Mouse (Mus musculus) kidney, adult 2 months (tissue): ENCODE data around the gene Corin. TPM values are rescaled to one million over a fixed set of nuclear protein-coding genes. Genes with fewer than 3 reads are reported as not detected.
A peak's percentile ranks its signal among the peaks of the same experiment; 100 is the strongest.

Experiments used
- DNase-seq: peaks from one replicate; pipeline ENCODE4 v3.0.0; 2021
- H3K27ac ChIP-seq: fragments of 200-500 bp; 2 replicates; pipeline ENCODE4 v1.5.1; 2012; ENCODE audit warnings: low read depth, low read length, control low read depth, inconsistent platforms; ENCODE audit not compliant: insufficient read depth
- H3K27me3 ChIP-seq: fragments of 200-500 bp; replicated peaks from 2 replicates; pipeline ENCODE4 v1.6.1; 2012; ENCODE audit warnings: mild to moderate bottlenecking, moderate library complexity, low read length, inconsistent platforms; ENCODE audit not compliant: control insufficient read depth, insufficient read depth
- H3K36me3 ChIP-seq: fragments of 200-500 bp; 2 replicates; pipeline ENCODE4 v1.6.1; 2012; ENCODE audit warnings: mild to moderate bottlenecking, moderate library complexity, low read length, inconsistent platforms; ENCODE audit not compliant: control insufficient read depth, insufficient read depth
- H3K4me1 ChIP-seq: fragments of 200-500 bp; 2 replicates; pipeline ENCODE4 v1.6.1; 2011; ENCODE audit warnings: low read length; ENCODE audit not compliant: control insufficient read depth, insufficient read depth
- H3K4me3 ChIP-seq: fragments of 200-500 bp; 2 replicates; pipeline ENCODE4 v1.5.1; 2011; ENCODE audit warnings: mild to moderate bottlenecking, low read depth, low read length, control low read depth; ENCODE audit not compliant: insufficient read depth
- CTCF ChIP-seq: fragments of 200-500 bp; conservative IDR thresholded peaks from 2 replicates; pipeline ENCODE4 v1.5.1; 2011; ENCODE audit warnings: low read depth, mild to moderate bottlenecking, control low read depth, low read length, moderate library complexity, mixed read lengths; ENCODE audit not compliant: insufficient read depth, insufficient read length
- POLR2A ChIP-seq: fragments of 200-500 bp; IDR thresholded peaks from one replicate; pipeline ENCODE4 v1.6.1; 2011; ENCODE audit warnings: low read depth, low read length, control low read depth
- WGBS: fragments of 180-500 bp; shearing (Covaris S2); methylation state at CpG from one replicate; pipeline ENCODE4 v1.1.7; 2018; 5-methylcytosine and 5-hydroxymethylcytosine counted together
- polyA plus RNA-seq: library from polyadenylated mRNA; depleted of rRNA; stranded (reverse); fragments of >200 nt; gene quantifications from 2 replicates; pipeline ENCODE4 v1.2.3, GENCODE M21; 2012

Gene Corin
- polyA plus RNA-seq, 1 experiment, result 5.0 TPM

DNA sequence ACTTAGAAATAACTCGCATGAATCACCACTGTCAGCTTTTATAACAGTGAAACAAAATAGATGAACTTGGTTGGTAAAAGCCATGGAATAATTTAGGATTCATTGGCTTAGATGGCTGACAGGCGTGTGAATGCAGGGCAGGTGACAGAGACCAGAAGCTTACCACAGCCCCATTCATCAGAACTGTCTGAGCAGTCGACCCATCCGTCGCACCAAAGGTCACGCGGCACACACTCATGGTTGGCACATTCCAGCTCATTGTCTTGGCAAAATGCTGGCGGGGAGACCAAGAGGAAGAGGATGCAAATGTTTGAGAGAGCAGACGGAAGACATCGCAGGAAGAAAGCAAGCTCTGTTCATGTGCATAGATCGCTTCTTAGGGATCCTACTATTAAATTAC is 173.6 kb downstream of the Corin start:
- Histone ChIP-seq H3K27ac (no peak overlapping the region), H3K4me1 (no peaks in the 10 kb centered on the region), H3K36me3 (no peaks in the 10 kb centered on the region), H3K27me3 (no peaks in the 10 kb centered on the region), H3K4me3 (no peak overlapping the region)
- TF ChIP-seq CTCF (no peak), POLR2A (no peak)
- DNase-seq, result no peak
- 73% methylated on average over 11 of the region's 11 CpGs for WGBS

DNA sequence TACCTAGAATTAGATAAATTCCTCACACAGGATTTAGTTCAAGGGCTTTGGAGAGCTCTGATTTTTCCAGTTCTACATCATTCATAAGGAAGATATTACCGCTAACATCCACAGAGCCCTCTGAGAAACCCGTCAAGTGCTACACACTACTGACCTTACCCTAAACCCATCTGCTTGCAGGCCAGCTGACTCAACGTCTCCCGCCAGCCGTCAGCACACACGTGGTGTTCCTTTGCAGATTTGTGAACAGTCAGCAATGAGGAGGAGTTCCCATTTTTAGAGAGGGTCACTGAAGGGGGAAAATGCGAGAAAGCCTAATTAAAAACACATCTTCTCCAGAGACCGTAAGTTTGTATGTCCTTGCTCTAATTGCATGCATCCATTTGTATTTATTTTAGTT is 174.8 kb downstream of the Corin start:
- Histone ChIP-seq H3K27ac (no peak overlapping the region), H3K4me3 (no peak overlapping the region), H3K27me3 (no peaks in the 10 kb centered on the region), H3K36me3 (no peaks in the 10 kb centered on the region), H3K4me1 (no peaks in the 10 kb centered on the region)
- 45% methylated on average over 8 of the region's 8 CpGs for WGBS
- DNase-seq, result no peak
- TF ChIP-seq CTCF (no peak), POLR2A (no peak)

- no peak overlapping the region for H3K27ac ChIP-seq
- H3K27me3 ChIP-seq, result no peaks in the 10 kb centered on the region
- H3K36me3 ChIP-seq, result no peaks in the 10 kb centered on the region
- H3K4me1 ChIP-seq, result no peaks in the 10 kb centered on the region
- no peak overlapping the region for H3K4me3 ChIP-seq
- 76% methylated on average over 4 of the region's 4 CpGs for WGBS
- DNase-seq, result no peak
- TF ChIP-seq CTCF (no peak), POLR2A (no peak)
Observed at GRCm38 (mm10) chr5:72315282-72315681, 189.0 kb downstream of the Corin start.

DNA sequence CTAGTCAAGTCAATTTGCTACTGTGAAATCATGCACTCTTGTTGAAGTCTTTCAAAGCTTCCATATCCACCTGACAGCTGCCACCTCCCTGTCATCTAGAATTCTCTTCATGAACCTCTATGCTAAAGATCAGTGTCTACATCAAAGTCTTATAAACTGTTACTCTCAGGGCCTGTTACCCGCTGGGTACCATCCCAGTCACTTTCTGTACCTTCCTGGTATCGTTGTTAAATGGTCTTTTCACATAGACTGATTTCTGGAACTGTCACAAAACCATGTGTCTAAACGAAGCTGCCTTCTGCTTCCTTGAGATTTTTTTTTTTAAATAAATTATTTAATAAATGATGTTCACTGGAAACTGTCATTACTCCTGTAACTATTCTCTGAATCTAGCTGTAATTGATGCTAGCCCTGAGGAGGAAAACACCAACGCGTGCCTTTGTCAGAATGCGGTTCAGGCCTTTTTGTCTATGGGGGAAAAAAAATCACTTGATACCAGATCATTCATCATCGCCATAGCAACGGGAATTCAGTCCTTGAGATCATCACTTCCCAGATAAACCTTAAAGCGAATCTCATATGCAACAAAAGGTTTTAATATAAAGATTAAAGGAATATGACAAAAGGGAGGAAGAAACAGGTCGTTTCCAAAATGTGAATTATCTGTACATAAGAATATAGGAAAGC is 205.7 kb downstream of the Corin start:
- WGBS, result 89% methylated on average over 10 of the region's 10 CpGs
- TF ChIP-seq POLR2A, result no peak
- TF ChIP-seq CTCF, result no peak
- H3K4me3 ChIP-seq, result no peak overlapping the region
- no peak for DNase-seq
- peaks cover 5% of the 10 kb centered on the region for H3K36me3 ChIP-seq
- H3K27ac ChIP-seq, result no peak overlapping the region
- H3K4me1 ChIP-seq, result no peaks in the 10 kb centered on the region
- H3K27me3 ChIP-seq, result no peaks in the 10 kb centered on the region

DNA sequence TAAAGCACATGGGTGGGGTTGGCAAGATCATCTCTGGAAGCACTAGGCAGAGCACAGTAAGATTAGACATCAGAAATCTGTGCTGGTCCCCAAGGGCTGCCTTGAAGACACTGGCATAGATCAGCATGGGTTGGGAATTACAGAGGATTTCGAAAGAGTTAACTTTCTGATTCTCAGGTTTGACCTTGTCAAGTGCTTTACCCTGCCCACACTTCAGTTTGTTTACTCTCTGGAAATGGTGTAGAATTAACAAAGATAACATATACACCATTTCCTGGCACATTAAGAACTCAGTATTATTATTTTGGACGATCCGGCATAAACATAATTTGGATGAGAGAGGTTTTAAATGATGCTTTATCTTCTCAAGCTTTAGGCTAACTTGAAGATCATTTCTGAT is 219.2 kb downstream of the Corin start:
- H3K4me3 ChIP-seq, result no peak overlapping the region
- WGBS, result 58% methylated on average over 3 of the region's 3 CpGs
- no peaks in the 10 kb centered on the region for H3K27me3 ChIP-seq
- H3K4me1 ChIP-seq, result no peaks in the 10 kb centered on the region
- H3K27ac ChIP-seq, result no peak overlapping the region
- H3K36me3 ChIP-seq, result peaks cover 6% of the 10 kb centered on the region
- TF ChIP-seq POLR2A, result no peak
- no peak for TF ChIP-seq CTCF
- DNase-seq, result no peak

DNA sequence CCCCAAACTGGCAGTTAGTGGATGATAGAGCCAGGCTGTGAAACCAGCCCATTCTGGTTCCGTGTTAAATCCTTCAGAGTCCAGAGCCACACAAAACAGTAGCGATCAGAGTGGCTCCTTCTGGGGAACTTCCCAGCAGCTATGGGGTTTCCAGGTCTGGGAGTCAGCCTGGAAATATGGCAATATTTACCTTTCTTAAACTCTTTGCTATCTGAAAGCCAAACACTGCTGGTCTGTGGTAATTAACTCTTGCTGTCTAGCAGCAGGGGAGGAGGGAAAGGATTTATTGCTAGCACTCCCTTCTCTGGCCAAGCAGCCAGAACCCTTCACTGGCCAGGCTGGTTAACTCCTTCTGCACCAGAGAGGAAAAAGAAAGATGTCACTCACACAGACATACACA is 221.4 kb downstream of the Corin start:
- Histone ChIP-seq H3K27me3 (no peaks in the 10 kb centered on the region), H3K4me3 (no peak overlapping the region), H3K27ac (no peak overlapping the region), H3K36me3 (peaks cover 4% of the 10 kb centered on the region), H3K4me1 (no peaks in the 10 kb centered on the region)
- no peak for DNase-seq
- TF ChIP-seq CTCF (no peak), POLR2A (no peak)
- 43% methylated on average over 2 of the region's 2 CpGs for WGBS

GRCm38 (mm10) chr5:72269652-72270051 is 234.6 kb downstream of the Corin start:
- Histone ChIP-seq H3K27me3 (no peaks in the 10 kb centered on the region), H3K27ac (no peak overlapping the region), H3K4me1 (peaks cover 10% of the 10 kb centered on the region), H3K36me3 (no peaks in the 10 kb centered on the region; the same call in none of the 2 replicates), H3K4me3 (no peak overlapping the region)
- TF ChIP-seq CTCF (0 out of 2 replicates have a peak, but pooled peaks have one; percentile 4), POLR2A (no peak)
- WGBS, result 46% methylated on average over 8 of the region's 8 CpGs
- peak; percentile 49 for DNase-seq
